Mouse (Mus musculus) megakaryocyte, embryonic 14.5 days (primary cell): ENCODE measurements at regions not wholly inside any gene's neighbourhood (a gene's known extent, or its start where the extent isn't known, plus 50 kb on each side); places are given as distances from the start of the nearest gene placed in this dataset.

Experiments
- H3K27me3 ChIP-seq: replicated peaks from 2 replicates; pipeline ENCODE3; 2012; ENCODE audit warnings: inconsistent platforms
- H3K36me3 ChIP-seq: replicated peaks from 2 replicates; pipeline ENCODE3; 2012; ENCODE audit warnings: low read length, inconsistent platforms, mixed read lengths
- H3K4me1 ChIP-seq: 2 replicates; pipeline ENCODE4 v1.6.1; 2012; ENCODE audit warnings: inconsistent platforms
- H3K4me3 ChIP-seq: replicated peaks from 2 replicates; pipeline ENCODE3; 2012; ENCODE audit warnings: moderate library complexity, mild to moderate bottlenecking, inconsistent platforms
- H3K9me3 ChIP-seq: 2 replicates; pipeline ENCODE4 v1.6.1; 2012; ENCODE audit warnings: inconsistent platforms
- FLI1 ChIP-seq: IDR thresholded peaks from 2 replicates; pipeline ENCODE4 v1.6.1; 2012; ENCODE audit warnings: low read length, inconsistent platforms, mixed read lengths
- GATA1 ChIP-seq: IDR thresholded peaks from 3 replicates; pipeline ENCODE4 v1.6.1; 2012; ENCODE audit warnings: mixed read lengths, low read length, inconsistent platforms, borderline replicate concordance

GRCm38 (mm10) chr6:51085547-51085946 is 346.9 kb upstream of the Nfe2l3 start:
- Histone ChIP-seq H3K9me3 (no peaks in the 10 kb centered on the region), H3K27me3 (peaks cover 9% of the 10 kb centered on the region), H3K36me3 (no peaks in the 10 kb centered on the region), H3K4me1 (no peaks in the 10 kb centered on the region), H3K4me3 (no peak overlapping the region)
- TF ChIP-seq GATA1, result no peak

DNA sequence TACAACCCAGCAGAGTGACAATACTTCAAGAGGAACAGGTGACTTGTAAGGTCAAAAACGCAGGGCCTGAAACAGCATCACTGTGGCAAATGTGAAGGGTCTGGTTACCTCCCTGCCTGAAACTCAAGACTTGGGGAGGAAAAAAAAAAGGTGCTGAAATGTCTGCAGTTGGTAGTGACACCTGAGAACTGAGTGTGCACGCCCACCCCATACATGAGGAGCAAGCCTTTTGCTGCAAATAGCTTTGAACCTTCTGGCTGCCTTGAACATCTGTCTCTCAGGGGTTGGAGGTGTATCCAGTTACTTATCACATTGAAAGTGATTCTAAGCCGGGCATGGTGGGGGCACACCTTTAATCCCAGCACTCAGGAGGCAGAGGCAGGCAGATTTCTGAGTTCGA is 346.1 kb upstream of the Nfe2l3 start:
- TF ChIP-seq GATA1 (no peak), FLI1 (no peak)
- H3K27me3 ChIP-seq, result peaks cover 9% of the 10 kb centered on the region
- no peaks in the 10 kb centered on the region for H3K4me1 ChIP-seq
- H3K36me3 ChIP-seq, result no peaks in the 10 kb centered on the region
- H3K4me3 ChIP-seq, result no peak overlapping the region
- H3K9me3 ChIP-seq, result no peaks in the 10 kb centered on the region

GRCm38 (mm10) chr6:51087806-51088205 is 344.7 kb upstream of the Nfe2l3 start:
- peaks cover 9% of the 10 kb centered on the region for H3K27me3 ChIP-seq
- TF ChIP-seq FLI1 (no peak), GATA1 (no peak)
- H3K4me1 ChIP-seq, result no peaks in the 10 kb centered on the region
- no peaks in the 10 kb centered on the region for H3K36me3 ChIP-seq
- no peaks in the 10 kb centered on the region for H3K9me3 ChIP-seq
- H3K4me3 ChIP-seq, result no peak overlapping the region

DNA sequence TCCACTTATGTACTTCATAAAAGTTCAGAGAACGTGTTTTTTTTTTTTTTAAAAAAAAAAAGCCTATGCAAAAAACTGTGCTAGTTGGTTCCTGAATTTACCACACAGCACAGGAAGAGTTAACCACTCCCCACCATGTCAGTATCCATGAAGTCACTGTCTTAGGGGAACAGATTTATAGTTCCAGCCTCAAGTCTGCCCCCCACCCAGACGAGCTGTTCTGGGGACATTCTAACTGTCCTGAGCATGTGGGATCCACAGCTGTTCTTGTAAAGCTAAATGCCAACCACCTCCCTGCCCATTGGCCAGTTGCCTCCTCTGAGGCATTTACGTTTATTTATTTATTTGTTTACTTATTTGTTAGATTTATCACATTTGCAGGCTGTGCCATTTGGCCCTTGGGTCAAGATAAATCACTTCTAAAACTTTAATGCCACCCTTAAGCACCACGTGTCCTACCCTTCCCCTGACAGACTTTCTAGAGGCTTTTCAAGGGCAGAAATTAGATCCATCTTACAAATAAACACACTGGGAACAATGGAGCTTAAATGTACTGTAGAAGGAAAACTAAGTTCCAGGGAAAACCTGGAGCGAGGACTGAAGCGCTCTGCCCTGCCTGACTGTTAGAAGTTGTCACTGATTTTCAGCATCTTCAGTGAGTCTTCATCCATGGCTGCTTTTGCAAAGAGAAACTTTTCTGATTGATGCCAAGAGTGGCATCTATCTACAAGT is 343.7 kb upstream of the Nfe2l3 start:
- H3K4me3 ChIP-seq, result no peak overlapping the region
- TF ChIP-seq GATA1 (no peak), FLI1 (no peak)
- no peaks in the 10 kb centered on the region for H3K36me3 ChIP-seq
- peaks cover 9% of the 10 kb centered on the region for H3K27me3 ChIP-seq
- H3K9me3 ChIP-seq, result no peaks in the 10 kb centered on the region
- no peaks in the 10 kb centered on the region for H3K4me1 ChIP-seq

- Histone ChIP-seq H3K27me3 (peaks cover 1% of the 10 kb centered on the region), H3K9me3 (peaks cover 5% of the 10 kb centered on the region), H3K4me3 (no peak overlapping the region), H3K4me1 (no peaks in the 10 kb centered on the region), H3K36me3 (no peaks in the 10 kb centered on the region)
- TF ChIP-seq FLI1, result no peak
- no peak for TF ChIP-seq GATA1
Observed at GRCm38 (mm10) chr6:51093196-51093595, 339.3 kb upstream of the Nfe2l3 start.

DNA sequence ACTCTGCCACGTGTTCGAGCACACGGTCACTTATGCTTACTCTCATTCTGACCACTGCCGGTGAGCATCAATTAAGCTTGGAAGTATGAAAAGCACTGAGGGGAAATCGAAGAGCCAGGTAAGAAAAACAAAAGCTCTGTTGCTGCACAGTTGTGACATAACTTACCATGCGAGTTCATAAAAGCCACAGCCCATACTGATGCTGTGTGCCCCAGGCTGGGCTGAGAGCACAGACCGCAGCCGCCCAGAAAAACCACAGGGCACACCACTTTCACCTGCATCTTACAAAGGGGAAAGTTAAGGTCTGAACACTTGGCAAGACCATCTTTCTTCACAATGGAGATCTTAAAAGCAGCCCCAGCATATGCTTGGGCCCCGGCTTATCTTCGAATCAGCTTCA is 338.2 kb upstream of the Nfe2l3 start:
- Histone ChIP-seq H3K4me3 (no peak overlapping the region), H3K27me3 (peaks cover 1% of the 10 kb centered on the region), H3K4me1 (no peaks in the 10 kb centered on the region), H3K36me3 (no peaks in the 10 kb centered on the region), H3K9me3 (peaks cover 10% of the 10 kb centered on the region)
- TF ChIP-seq FLI1, result no peak
- TF ChIP-seq GATA1, result no peak

DNA sequence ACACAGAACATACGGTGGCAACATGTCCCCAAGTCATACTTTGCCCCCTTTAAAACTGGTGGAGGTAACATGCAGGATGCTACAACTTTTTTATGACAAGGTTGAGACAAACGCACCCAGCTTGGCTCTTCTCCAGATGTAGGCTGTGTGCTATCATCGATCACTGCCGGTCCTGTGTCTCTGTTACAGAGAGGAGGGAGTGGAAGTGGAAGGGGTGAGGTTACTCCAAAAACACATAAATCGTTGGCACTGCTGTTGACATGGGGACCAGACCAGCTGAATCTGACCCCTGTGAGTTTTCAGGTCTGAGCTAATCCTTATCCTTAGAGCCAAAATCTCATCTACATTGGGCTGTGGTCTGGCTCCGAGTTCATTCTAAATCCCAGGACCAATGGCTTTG is 335.0 kb upstream of the Nfe2l3 start:
- TF ChIP-seq GATA1 (no peak), FLI1 (no peak)
- Histone ChIP-seq H3K36me3 (no peaks in the 10 kb centered on the region), H3K4me1 (no peaks in the 10 kb centered on the region), H3K27me3 (peaks cover 1% of the 10 kb centered on the region), H3K4me3 (no peak overlapping the region), H3K9me3 (peaks cover 10% of the 10 kb centered on the region)

GRCm38 (mm10) chr6:51100341-51100740 is 332.1 kb upstream of the Nfe2l3 start:
- Histone ChIP-seq H3K4me1 (no peaks in the 10 kb centered on the region), H3K9me3 (peaks cover 12% of the 10 kb centered on the region), H3K27me3 (peaks cover 4% of the 10 kb centered on the region), H3K4me3 (no peak overlapping the region), H3K36me3 (no peaks in the 10 kb centered on the region)
- TF ChIP-seq GATA1 (no peak), FLI1 (no peak)

GRCm38 (mm10) chr6:51103236-51103635 is 329.2 kb upstream of the Nfe2l3 start:
- Histone ChIP-seq H3K9me3 (peaks cover 7% of the 10 kb centered on the region; the same call in 1 of the 2 replicates), H3K36me3 (no peaks in the 10 kb centered on the region), H3K27me3 (peaks cover 3% of the 10 kb centered on the region), H3K4me1 (no peaks in the 10 kb centered on the region), H3K4me3 (no peak overlapping the region)
- no peak for TF ChIP-seq GATA1
- no peak for TF ChIP-seq FLI1

DNA sequence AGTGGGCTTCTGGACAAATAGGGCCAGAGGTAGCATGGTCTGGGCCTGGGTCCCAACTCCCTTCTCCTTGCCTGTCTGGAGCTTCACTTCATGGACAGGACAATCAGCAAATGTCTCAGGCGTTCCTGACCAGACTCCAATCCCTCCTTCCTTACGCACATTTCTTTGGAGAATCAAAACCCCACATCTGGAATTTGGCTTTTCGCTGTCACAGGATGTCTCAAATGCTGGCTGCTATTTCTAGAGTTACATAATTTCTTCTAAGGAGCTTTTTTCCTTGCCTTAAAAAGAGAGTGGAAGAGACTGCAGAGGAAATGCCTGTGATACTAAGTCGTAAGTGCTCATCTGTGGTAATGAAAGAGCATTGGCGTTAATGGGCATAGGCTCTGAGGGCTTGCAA is 328.1 kb upstream of the Nfe2l3 start:
- no peaks in the 10 kb centered on the region for H3K36me3 ChIP-seq
- no peak for TF ChIP-seq FLI1
- TF ChIP-seq GATA1, result no peak
- no peaks in the 10 kb centered on the region for H3K4me1 ChIP-seq
- H3K27me3 ChIP-seq, result peaks cover 3% of the 10 kb centered on the region
- H3K9me3 ChIP-seq, result 0 out of 2 replicates have a peak, but pooled peaks cover 2% of the 10 kb centered on the region
- H3K4me3 ChIP-seq, result no peak overlapping the region

- Histone ChIP-seq H3K4me1 (no peaks in the 10 kb centered on the region), H3K4me3 (no peak overlapping the region), H3K27me3 (peaks cover 2% of the 10 kb centered on the region), H3K9me3 (0 out of 2 replicates have a peak, but pooled peaks cover 2% of the 10 kb centered on the region), H3K36me3 (no peaks in the 10 kb centered on the region)
- no peak for TF ChIP-seq GATA1
- no peak for TF ChIP-seq FLI1
Observed at GRCm38 (mm10) chr6:51108336-51108956, 324.0 kb upstream of the Nfe2l3 start.
